Mouse (Mus musculus): Measurements from ENCODE around the gene Col15a1.

GRCm38 (mm10) chr4:47352803-47353388 is 144.9 kb downstream of the Col15a1 start, which contains the start of gene Tgfbr1:
- no peak for TF ChIP-seq POLR2A (IDR thresholded peaks at IDR 0.05; ENCODE audit: low read depth, low read length)
- no peak for TF ChIP-seq CTCF (conservative IDR thresholded peaks at IDR 0.05; ENCODE audit: insufficient read depth, insufficient read length, low read depth, low read length)

All from kidney, adult 2 months (tissue).